Mouse (Mus musculus): ENCODE results near the gene Umad1. TPM values are rescaled to one million over a fixed set of nuclear protein-coding genes. Genes with fewer than 3 reads are reported as not detected.

Umad1 gene
- polyA plus RNA-seq, 1 experiment from 2014 or later = 17.9 TPM

DNA sequence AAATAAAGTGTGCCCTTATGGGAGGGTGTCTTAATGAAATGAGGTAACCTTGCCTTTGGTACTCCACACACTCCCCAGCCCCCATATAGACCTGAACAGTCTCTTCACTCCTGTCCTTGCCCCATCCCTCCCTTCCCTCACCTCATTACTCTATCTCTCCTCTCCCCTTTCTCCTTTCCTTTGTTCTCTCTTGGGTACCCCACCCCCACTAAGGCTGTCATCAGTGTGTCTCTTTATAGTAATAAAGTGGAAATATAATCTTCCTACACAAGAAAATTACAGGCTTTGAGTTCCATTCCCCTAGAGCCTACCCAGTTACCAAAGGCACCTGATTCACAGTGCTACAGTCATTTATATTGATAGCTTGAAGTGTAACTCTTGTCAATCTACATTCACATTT, 135.0 kb downstream of the Umad1 start:
- Histone ChIP-seq H3K4me2 (replicated peaks; ENCODE audit: low read depth) (no peak overlapping the region), H3K4me3 (ENCODE audit: low read depth, low read length) (no peak overlapping the region), H3K9me3 (ENCODE audit: control insufficient read depth, low read length) (no peaks in the 10 kb centered on the region), H3K36me3 (ENCODE audit: control insufficient read depth, insufficient read depth, low read length) (no peaks in the 10 kb centered on the region), H3K9ac (ENCODE audit: low read length) (no peak overlapping the region), H3K4me1 (replicated peaks; ENCODE audit: control insufficient read depth, insufficient read depth) (no peaks in the 10 kb centered on the region), H3K27ac (replicated peaks) (no peak overlapping the region), H3K27me3 (ENCODE audit: control insufficient read depth, insufficient read depth, low read length) (no peaks in the 10 kb centered on the region)
- no peak for ATAC-seq (ENCODE audit: low FRiP score, low TSS enrichment)
- no peak for DNase-seq (ENCODE audit: low spot score)
- TF ChIP-seq EP300 (optimal IDR thresholded peaks at IDR 0.05) (no peak), CTCF (IDR thresholded peaks at IDR 0.05; ENCODE audit: low read depth) (no peak)

DNA sequence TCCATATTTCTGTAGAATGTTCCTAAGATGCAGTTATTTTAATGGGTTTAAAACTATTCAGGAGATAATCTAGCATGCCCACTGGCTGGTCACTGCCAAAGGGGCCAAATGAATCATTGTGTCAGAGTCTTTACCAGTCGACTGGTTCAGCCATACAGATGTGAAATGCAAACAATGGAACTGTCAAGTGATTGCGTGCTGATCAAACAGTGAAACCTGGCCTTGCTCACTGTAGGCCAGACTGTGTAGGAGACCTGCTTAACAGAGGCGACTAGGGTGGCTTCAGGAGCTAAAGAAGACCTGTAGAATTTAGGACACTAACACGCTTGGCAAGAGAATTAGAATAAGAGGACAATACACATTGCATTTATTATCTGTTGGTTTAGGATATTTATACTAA, 136.0 kb downstream of the Umad1 start:
- DNase-seq (ENCODE audit: low spot score) (no peak), ATAC-seq (ENCODE audit: low FRiP score, low TSS enrichment) (no peak)
- no peak overlapping the region for H3K4me2 ChIP-seq (replicated peaks; ENCODE audit: low read depth)
- H3K4me1 ChIP-seq (replicated peaks; ENCODE audit: control insufficient read depth, insufficient read depth) = no peaks in the 10 kb centered on the region
- WGBS = 43% methylated on average over 4 of the region's 4 CpGs
- no peak overlapping the region for H3K9ac ChIP-seq (ENCODE audit: low read length)
- no peaks in the 10 kb centered on the region for H3K27me3 ChIP-seq (ENCODE audit: control insufficient read depth, insufficient read depth, low read length)
- no peaks in the 10 kb centered on the region for H3K36me3 ChIP-seq (ENCODE audit: control insufficient read depth, insufficient read depth, low read length)
- H3K4me3 ChIP-seq (ENCODE audit: low read depth, low read length) = no peak overlapping the region
- no peaks in the 10 kb centered on the region for H3K9me3 ChIP-seq (ENCODE audit: control insufficient read depth, low read length)
- no peak overlapping the region for H3K27ac ChIP-seq (replicated peaks)
- TF ChIP-seq EP300 (optimal IDR thresholded peaks at IDR 0.05) (no peak), CTCF (IDR thresholded peaks at IDR 0.05; ENCODE audit: low read depth) (no peak)

DNA sequence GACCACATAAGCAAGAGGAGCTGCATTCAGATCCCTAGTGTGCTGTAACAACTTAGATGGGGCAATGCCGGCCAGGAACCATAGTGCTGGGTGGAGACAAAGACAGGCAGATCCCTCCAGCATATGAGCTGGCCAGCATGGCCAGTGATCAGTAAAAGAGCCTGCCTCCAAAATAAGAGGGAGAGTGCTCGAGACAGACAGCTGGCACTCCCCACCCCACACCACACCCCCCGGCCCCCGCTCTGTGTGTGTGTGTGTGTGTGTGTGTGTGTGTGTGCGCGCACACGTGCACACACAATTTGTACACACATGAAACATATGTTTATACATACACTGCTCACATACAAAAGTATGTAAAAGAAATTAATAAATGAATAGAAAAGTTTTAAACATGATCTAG, 138.2 kb downstream of the Umad1 start:
- H3K27ac ChIP-seq (replicated peaks) = no peak overlapping the region
- TF ChIP-seq EP300 (optimal IDR thresholded peaks at IDR 0.05) (no peak), CTCF (IDR thresholded peaks at IDR 0.05; ENCODE audit: low read depth) (no peak)
- no peak overlapping the region for H3K4me2 ChIP-seq (replicated peaks; ENCODE audit: low read depth)
- no peaks in the 10 kb centered on the region for H3K27me3 ChIP-seq (ENCODE audit: control insufficient read depth, insufficient read depth, low read length)
- 89% methylated on average over 7 of the region's 7 CpGs for WGBS
- H3K9me3 ChIP-seq (ENCODE audit: control insufficient read depth, low read length) = no peaks in the 10 kb centered on the region
- DNase-seq (ENCODE audit: low spot score) = no peak
- H3K36me3 ChIP-seq (ENCODE audit: control insufficient read depth, insufficient read depth, low read length) = no peaks in the 10 kb centered on the region
- ATAC-seq (ENCODE audit: low FRiP score, low TSS enrichment) = no peak
- H3K4me1 ChIP-seq (replicated peaks; ENCODE audit: control insufficient read depth, insufficient read depth) = no peaks in the 10 kb centered on the region
- H3K9ac ChIP-seq (ENCODE audit: low read length) = no peak overlapping the region
- H3K4me3 ChIP-seq (ENCODE audit: low read depth, low read length) = no peak overlapping the region

DNA sequence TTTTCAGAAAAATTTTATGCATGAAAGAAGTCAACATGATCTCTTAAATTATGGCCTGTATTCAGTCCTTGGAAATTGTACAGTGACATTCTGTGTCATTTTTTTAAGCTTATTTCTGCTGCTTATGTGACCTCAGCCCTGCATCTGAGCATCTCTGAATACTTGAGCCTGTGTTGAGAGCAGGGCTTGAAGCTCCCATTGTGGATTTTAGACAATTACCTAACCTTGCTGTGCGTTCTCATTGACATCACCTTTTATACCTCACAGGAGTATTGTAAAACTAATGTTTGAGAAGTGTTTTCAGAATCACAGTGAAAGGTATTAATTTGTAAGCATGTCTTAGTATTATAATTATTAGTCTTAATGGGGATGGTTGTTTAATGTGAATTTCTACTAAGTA, 140.6 kb downstream of the Umad1 start:
- H3K9me3 ChIP-seq (ENCODE audit: control insufficient read depth, low read length) = no peaks in the 10 kb centered on the region
- no peaks in the 10 kb centered on the region for H3K27me3 ChIP-seq (ENCODE audit: control insufficient read depth, insufficient read depth, low read length)
- no peak for DNase-seq (ENCODE audit: low spot score)
- H3K36me3 ChIP-seq (ENCODE audit: control insufficient read depth, insufficient read depth, low read length) = no peaks in the 10 kb centered on the region
- H3K4me2 ChIP-seq (replicated peaks; ENCODE audit: low read depth) = no peak overlapping the region
- H3K9ac ChIP-seq (ENCODE audit: low read length) = no peak overlapping the region
- no peak for TF ChIP-seq CTCF (IDR thresholded peaks at IDR 0.05; ENCODE audit: low read depth)
- TF ChIP-seq EP300 (optimal IDR thresholded peaks at IDR 0.05) = no peak
- WGBS = 72% methylated on average over 1 of the region's 1 CpGs
- no peaks in the 10 kb centered on the region for H3K4me1 ChIP-seq (replicated peaks; ENCODE audit: control insufficient read depth, insufficient read depth)
- H3K27ac ChIP-seq (replicated peaks) = no peak overlapping the region
- no peak overlapping the region for H3K4me3 ChIP-seq (ENCODE audit: low read depth, low read length)
- ATAC-seq (ENCODE audit: low FRiP score, low TSS enrichment) = no peak

- 86% methylated on average over 5 of the region's 5 CpGs for WGBS
- H3K27me3 ChIP-seq (ENCODE audit: control insufficient read depth, insufficient read depth, low read length) = no peaks in the 10 kb centered on the region
- no peak overlapping the region for H3K27ac ChIP-seq (replicated peaks)
Measured at GRCm38 (mm10) chr6:8403127-8403526, 144.0 kb downstream of the Umad1 start.

DNA sequence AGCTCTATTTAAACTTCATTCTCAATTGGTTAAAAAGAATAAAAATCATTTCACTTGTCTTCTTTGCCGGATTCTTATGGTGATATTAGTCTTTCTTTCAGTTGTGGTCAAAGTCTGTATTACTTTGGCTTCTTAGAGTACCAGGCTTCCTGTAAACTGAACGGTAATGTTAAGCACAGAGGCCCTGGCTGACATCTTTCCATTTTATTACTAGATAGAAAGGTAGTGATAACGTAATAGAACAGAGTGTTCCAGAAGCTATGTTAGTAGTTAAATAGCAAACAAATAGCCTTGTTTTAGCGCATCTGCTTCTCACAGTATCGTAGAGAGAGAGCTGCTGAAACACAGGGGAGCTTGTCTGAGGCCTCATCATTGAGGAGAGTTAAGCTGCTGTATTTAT, 146.8 kb downstream of the Umad1 start:
- ATAC-seq (ENCODE audit: low FRiP score, low TSS enrichment) = no peak
- Histone ChIP-seq H3K27ac (replicated peaks) (no peak overlapping the region), H3K4me2 (replicated peaks; ENCODE audit: low read depth) (no peak overlapping the region), H3K9ac (ENCODE audit: low read length) (no peak overlapping the region), H3K4me3 (ENCODE audit: low read depth, low read length) (no peak overlapping the region), H3K36me3 (ENCODE audit: control insufficient read depth, insufficient read depth, low read length) (no peaks in the 10 kb centered on the region), H3K27me3 (ENCODE audit: control insufficient read depth, insufficient read depth, low read length) (no peaks in the 10 kb centered on the region), H3K4me1 (replicated peaks; ENCODE audit: control insufficient read depth, insufficient read depth) (no peaks in the 10 kb centered on the region), H3K9me3 (ENCODE audit: control insufficient read depth, low read length) (no peaks in the 10 kb centered on the region)
- no peak for TF ChIP-seq CTCF (IDR thresholded peaks at IDR 0.05; ENCODE audit: low read depth)
- DNase-seq (ENCODE audit: low spot score) = no peak
- WGBS = 76% methylated on average over 5 of the region's 5 CpGs

More at GRCm38 (mm10) chr6:8403127-8403526, 144.0 kb downstream of the Umad1 start:
- ATAC-seq (ENCODE audit: low FRiP score, low TSS enrichment) (no peak), DNase-seq (ENCODE audit: low spot score) (no peak)
- Histone ChIP-seq H3K9ac (ENCODE audit: low read length) (no peak overlapping the region), H3K4me3 (ENCODE audit: low read depth, low read length) (no peak overlapping the region), H3K9me3 (ENCODE audit: control insufficient read depth, low read length) (no peaks in the 10 kb centered on the region), H3K4me1 (replicated peaks; ENCODE audit: control insufficient read depth, insufficient read depth) (no peaks in the 10 kb centered on the region), H3K36me3 (ENCODE audit: control insufficient read depth, insufficient read depth, low read length) (no peaks in the 10 kb centered on the region), H3K4me2 (replicated peaks; ENCODE audit: low read depth) (no peak overlapping the region)
- no peak for TF ChIP-seq EP300 (optimal IDR thresholded peaks at IDR 0.05)
- TF ChIP-seq CTCF (IDR thresholded peaks at IDR 0.05; ENCODE audit: low read depth) = no peak
